Mouse (Mus musculus) bone marrow macrophage, adult 2 months (primary cell): ENCODE results near the gene Mrpl43. TPM values are rescaled to one million over a fixed set of nuclear protein-coding genes. Genes with fewer than 3 reads are reported as not detected.
"Not testable (repeated sequence)": the region's sequence is repeated elsewhere in the genome, so short reads cannot be mapped to it uniquely, and the experiment has no call there.

Source experiments
- H3K27ac ChIP-seq: 2 replicates; pipeline ENCODE4 v1.5.1; 2012; ENCODE audit warnings: low read depth, low read length; ENCODE audit not compliant: insufficient read depth
- H3K4me1 ChIP-seq: 2 replicates; pipeline ENCODE4 v1.6.1; 2012; ENCODE audit warnings: low read length; ENCODE audit not compliant: control insufficient read depth, insufficient read depth
- H3K4me3 ChIP-seq: 2 replicates; pipeline ENCODE4 v1.5.1; 2012; ENCODE audit warnings: mild to moderate bottlenecking, low read length, moderate library complexity; ENCODE audit not compliant: insufficient read depth
- CTCF ChIP-seq: IDR thresholded peaks from 2 replicates; pipeline ENCODE4 v1.5.1; 2012; ENCODE audit warnings: low read depth, mild to moderate bottlenecking, low read length, moderate library complexity
- POLR2A ChIP-seq: IDR thresholded peaks from 2 replicates; pipeline ENCODE4 v1.6.1; 2012; ENCODE audit warnings: mild to moderate bottlenecking, low read depth, low read length, borderline replicate concordance
- polyA plus RNA-seq: library from polyadenylated mRNA; stranded (reverse); fragments of >200 nt; gene quantifications from 2 replicates; pipeline ENCODE4 v1.2.4, GENCODE M21; 2012; ENCODE audit not compliant: missing spikeins, insufficient read depth, insufficient read length

The Mrpl43 gene
- polyA plus RNA-seq, 1 experiment: 38.5 TPM

- no peak within 1 kb of the TSS for H3K27ac ChIP-seq
- peaks cover 19% of the 10 kb centered on the region for H3K4me1 ChIP-seq
- TF ChIP-seq CTCF: no peak
- no peak for TF ChIP-seq POLR2A
- H3K4me3 ChIP-seq: peak within 1 kb of the TSS; percentile 67
Observed at GRCm38 (mm10) chr19:45045651-45046050, 39.4 kb upstream of the Mrpl43 start, which contains the start of gene Pdzd7. TSS of gene Pdzd7 (minus strand) at chr19:45045717.

DNA sequence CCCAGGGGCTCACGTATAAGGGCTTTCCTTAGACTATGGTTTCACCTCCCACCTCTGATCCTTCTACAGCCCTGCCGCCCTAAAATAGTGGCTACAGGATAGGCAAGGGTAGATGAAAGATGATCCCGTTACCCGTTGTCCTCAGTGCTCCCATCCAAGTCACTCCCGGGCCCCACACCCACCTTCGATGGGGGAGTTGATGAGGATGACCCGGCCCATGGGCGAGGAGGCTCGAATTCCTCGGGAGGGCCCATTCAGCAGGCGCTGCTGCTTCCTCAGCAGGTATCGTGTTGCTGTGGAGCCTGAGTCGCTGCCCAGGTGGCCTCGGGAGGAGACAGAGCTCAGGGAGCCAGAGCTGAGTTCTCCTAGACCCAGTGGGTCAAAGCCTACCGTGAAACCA lies 39.0 kb upstream of the Mrpl43 start:
- Histone ChIP-seq H3K27ac (no peak overlapping the region), H3K4me1 (peaks cover 19% of the 10 kb centered on the region), H3K4me3 (no peak overlapping the region)
- TF ChIP-seq CTCF (no peak), POLR2A (no peak)

DNA sequence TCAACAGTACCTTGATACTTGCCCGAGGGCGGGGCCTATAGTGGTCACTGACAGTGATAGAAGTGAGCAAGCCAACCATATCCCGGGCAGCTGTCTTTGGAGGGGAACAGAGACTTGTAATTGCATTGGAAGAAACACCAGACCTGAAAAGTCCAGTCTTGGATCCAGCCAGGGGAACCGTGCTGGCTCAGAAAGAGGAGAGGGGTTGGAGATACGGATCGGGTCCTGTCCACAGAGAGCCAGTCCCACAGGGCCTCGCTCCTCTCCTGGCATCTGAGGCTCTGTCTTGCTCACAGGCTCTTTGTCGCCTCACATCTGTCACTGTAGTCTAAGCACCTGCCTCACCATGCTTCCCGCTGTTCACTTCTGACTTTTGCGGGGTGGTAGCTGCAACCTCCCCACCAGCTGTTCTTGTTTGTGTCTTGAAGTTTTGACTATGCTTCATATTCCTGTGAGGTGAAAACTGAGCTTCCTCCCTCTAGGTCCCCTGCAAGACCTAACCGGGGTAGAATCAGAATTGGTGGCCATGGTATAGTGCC lies 38.2 kb upstream of the Mrpl43 start:
- Histone ChIP-seq H3K4me3 (no peak overlapping the region), H3K4me1 (peaks cover 16% of the 10 kb centered on the region), H3K27ac (no peak overlapping the region)
- no peak for TF ChIP-seq POLR2A
- no peak for TF ChIP-seq CTCF

DNA sequence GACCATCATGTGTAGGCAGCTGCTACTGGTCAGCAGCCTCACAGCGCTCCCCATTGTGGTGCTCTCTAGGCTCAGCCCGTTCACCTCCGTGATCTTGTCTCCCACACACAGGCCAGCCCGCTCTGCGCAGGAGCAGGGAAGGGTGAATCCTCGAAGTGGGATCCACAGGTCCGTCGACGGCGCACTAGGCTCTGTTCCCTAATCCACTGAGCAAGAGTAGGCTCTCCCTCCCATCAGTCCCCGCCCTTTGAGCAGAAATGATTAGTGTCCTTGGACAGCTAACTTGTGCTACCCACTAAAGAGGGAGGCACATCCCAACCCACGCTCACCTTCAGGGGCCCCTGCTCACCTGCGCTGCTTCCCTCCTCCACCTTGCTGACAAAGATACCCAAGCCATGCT lies 34.0 kb upstream of the Mrpl43 start:
- Histone ChIP-seq H3K4me3 (no peak overlapping the region), H3K27ac (no peak overlapping the region), H3K4me1 (no peaks in the 10 kb centered on the region)
- TF ChIP-seq POLR2A (no peak), CTCF (no peak)

GRCm38 (mm10) chr19:45038198-45038597 lies 32.0 kb upstream of the Mrpl43 start:
- H3K4me3 ChIP-seq: not testable (repeated sequence)

DNA sequence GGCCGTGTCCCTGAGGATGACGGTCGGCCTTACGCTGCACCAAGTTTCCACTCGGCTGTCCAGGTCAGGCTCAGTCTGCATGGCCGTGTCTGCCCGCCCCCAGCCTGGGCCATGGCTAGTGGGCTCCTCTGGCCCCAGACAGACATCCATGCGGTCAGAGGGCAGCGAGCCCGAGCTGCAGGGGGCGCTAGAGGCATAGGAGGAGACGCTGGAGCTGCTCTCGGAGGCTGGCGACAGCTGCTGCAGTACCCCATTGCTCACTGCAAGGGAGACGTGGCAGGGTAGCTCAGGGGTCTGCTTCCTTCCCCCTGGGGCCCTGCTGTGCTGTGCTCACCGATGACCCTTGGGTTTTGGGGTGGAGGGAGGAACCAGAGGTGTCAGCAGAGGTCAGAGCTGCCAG lies 30.6 kb upstream of the Mrpl43 start:
- Histone ChIP-seq H3K27ac (no peak overlapping the region), H3K4me3 (no peak overlapping the region), H3K4me1 (peaks cover 4% of the 10 kb centered on the region)
- TF ChIP-seq POLR2A (no peak), CTCF (0 out of 2 replicates have a peak, but pooled peaks have one; percentile 23)

More at GRCm38 (mm10) chr19:45038198-45038597, 32.0 kb upstream of the Mrpl43 start:
- H3K4me1 ChIP-seq, H3K27ac ChIP-seq: not testable (repeated sequence)

- Histone ChIP-seq H3K27ac (no peak overlapping the region), H3K4me3 (no peak overlapping the region), H3K4me1 (peaks cover 4% of the 10 kb centered on the region)
- TF ChIP-seq CTCF (peak; percentile 89), POLR2A (no peak)
Observed at GRCm38 (mm10) chr19:45032570-45033332, 26.5 kb upstream of the Mrpl43 start.

DNA sequence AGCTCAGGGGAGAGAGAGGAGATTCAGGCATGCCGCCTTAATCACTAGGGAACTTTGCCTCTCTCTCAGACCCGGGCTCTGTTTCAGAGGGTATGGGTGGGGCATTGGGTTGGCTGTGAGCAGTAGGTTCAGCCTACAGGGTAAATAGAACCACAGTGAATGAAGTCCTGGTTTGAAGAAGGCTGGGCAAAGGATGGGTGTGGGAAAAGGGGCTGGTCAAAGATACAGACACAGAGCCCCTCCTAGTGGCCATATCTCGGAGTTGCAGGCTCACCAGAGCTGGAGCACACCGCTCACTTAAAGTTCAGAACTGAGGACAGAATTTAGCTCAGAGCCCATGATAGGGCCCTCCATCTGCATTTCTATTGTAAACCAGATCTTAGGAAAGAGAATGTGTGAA lies 25.5 kb upstream of the Mrpl43 start:
- Histone ChIP-seq H3K4me3 (no peak overlapping the region), H3K27ac (no peak overlapping the region), H3K4me1 (peaks cover 4% of the 10 kb centered on the region)
- TF ChIP-seq POLR2A: no peak
- TF ChIP-seq CTCF: peak; percentile 79

DNA sequence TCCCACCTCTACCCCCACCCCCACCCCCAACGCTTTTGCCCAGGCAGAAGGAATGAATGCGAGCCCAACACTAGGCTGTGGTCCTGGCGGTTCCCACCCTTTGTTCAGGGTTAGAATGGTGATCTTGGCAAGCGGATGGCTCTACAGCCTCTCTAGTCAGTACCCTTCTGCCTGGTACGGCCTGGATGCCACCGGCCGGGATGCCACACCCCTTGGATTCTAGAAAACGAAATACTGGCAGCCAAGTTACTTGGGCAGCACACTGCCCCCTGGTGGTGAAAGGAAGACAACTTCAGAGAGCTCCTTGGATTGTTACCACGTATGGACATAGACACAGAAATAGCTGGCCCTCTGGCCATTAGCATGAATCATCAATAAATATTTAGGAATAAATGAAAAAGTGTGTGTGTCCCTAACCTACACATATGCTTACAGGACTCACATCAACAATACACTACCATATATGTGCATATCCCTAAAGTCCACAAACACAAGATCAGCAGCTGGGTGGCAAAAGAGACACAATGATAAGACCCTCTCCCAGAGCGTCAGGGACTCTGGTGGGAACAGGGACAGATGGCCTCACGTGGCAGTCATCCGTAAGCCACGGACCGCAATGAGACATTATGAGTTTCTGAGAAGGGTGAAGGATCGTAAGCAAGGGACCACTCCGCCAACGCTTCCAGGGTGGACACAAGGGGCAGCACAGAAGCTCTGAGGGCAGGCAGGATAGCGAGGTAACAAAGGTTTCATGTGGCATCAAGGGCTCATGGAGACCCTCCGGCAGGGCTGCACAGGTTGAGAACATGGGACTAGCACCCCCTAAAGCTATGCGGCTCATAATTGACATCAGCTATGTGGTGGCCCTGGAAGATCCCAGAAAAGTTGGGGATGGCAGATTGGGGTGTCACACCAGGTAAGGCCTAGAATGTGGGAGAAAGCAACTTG lies 24.8 kb upstream of the Mrpl43 start:
- TF ChIP-seq POLR2A: no peak
- peak; percentile 63 for TF ChIP-seq CTCF
- Histone ChIP-seq H3K27ac (no peak overlapping the region), H3K4me1 (peaks cover 4% of the 10 kb centered on the region), H3K4me3 (peak overlapping the region; percentile 29; the same call in 1 of the 2 replicates)
